Mouse (Mus musculus): ENCODE measurements around the gene Otud7b. TPM values are rescaled to one million over a fixed set of nuclear protein-coding genes. Genes with fewer than 3 reads are reported as not detected.

Otud7b gene
- polyA plus RNA-seq, 1 experiment from 2014 or later = 11.3 TPM

DNA sequence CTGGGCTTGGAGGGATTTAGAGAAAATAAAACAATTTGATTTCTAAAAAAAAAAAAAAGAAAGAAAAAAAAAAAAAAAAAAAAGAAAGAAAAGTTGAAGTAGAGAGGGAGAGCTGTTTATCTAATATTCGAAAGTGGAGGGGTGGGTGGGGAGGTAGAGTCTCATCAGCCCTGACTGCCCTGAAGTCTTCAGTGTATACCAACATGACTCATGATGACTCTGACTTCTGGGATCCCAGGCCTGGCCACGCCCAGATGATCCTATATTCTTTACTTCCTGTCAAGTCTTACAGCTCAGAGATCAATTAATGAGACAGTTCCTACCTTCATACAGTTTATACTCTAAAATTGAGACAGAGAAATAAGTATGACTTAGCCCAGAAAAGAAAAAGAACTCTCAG lies 17.1 kb upstream of the Otud7b start:
- H3K36me3 ChIP-seq = no peaks in the 10 kb centered on the region
- peak overlapping the region; percentile 45; the same call in 1 of the 2 replicates for H3K9ac ChIP-seq
- H3K9me3 ChIP-seq (replicated peaks) = no peaks in the 10 kb centered on the region
- H3K27me3 ChIP-seq = no peaks in the 10 kb centered on the region
- peak overlapping the region; percentile 81 for H3K27ac ChIP-seq
- H3K4me3 ChIP-seq (replicated peaks) = no peak overlapping the region
- 25% methylated on average over 2 of the region's 2 CpGs for WGBS (ENCODE audit: insufficient replicate concordance)
- H3K4me2 ChIP-seq = peak overlapping the region; percentile 40
- DNase-seq (peak; percentile 45), ATAC-seq (ENCODE audit: low read depth) (peak; percentile 91)
- H3K4me1 ChIP-seq (replicated peaks) = peaks cover 29% of the 10 kb centered on the region

DNA sequence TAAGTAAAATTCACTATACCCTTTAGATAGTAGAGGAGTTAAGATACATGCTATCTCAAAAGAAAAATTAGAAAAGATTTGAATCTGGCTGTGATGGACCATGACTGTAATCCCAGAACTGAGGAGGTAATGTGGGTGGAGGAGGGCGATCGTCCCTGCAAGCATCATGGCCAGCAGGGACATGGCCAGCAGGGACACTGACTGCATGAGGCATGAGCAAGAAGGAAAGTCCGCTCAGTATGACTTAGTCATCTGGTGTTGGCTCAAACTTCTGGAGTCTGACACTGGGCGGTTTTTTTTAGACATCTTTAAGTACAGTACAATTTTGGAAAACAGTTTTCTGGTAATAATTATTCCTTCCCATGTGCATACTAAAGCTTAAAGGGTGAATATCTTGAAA lies 16.5 kb upstream of the Otud7b start:
- WGBS (ENCODE audit: insufficient replicate concordance) = 74% methylated on average over 4 of the region's 4 CpGs
- Histone ChIP-seq H3K9me3 (replicated peaks) (no peaks in the 10 kb centered on the region), H3K27me3 (no peaks in the 10 kb centered on the region), H3K36me3 (no peaks in the 10 kb centered on the region), H3K9ac (no peak overlapping the region), H3K4me2 (no peak overlapping the region), H3K4me1 (replicated peaks) (peaks cover 23% of the 10 kb centered on the region), H3K27ac (peak overlapping the region; percentile 20), H3K4me3 (replicated peaks) (no peak overlapping the region)
- DNase-seq = no peak
- no peak; the same call in 1 of the 2 replicates for ATAC-seq (ENCODE audit: low read depth)

DNA sequence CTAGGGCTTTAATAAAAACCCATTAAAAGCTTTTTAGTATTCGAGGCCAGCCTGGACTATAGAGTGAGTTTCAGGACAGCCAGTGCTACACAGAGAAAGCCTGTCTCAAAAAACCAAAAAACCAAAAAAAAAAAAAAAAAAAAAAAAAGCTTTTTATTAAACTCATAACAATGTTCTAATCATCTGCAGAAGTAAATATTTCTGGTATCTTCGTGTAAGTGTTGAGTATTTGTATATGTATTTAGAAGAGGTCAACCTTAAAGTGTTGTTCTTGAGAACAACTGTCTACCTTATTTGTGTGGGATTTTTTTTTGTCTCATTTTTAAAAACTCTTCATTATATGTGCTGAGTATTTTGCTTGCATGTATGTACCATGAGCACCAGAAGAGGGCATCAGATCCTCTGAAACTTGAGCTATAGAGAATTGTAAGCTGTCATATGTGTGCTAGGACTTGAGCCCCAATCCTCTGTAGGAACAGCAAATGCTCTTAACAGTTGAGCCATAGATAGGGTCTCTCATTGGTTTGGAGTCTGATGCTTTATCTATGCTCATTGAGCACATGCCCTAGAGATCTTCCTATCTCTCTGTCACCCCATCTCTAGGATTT lies 14.3 kb upstream of the Otud7b start:
- H3K9me3 ChIP-seq (replicated peaks) = no peaks in the 10 kb centered on the region
- ATAC-seq (ENCODE audit: low read depth) (no peak), DNase-seq (no peak)
- H3K4me3 ChIP-seq (replicated peaks) = no peak overlapping the region
- no peaks in the 10 kb centered on the region for H3K27me3 ChIP-seq
- H3K36me3 ChIP-seq = no peaks in the 10 kb centered on the region
- no peak overlapping the region for H3K27ac ChIP-seq
- H3K4me2 ChIP-seq = no peak overlapping the region
- peaks cover 18% of the 10 kb centered on the region for H3K4me1 ChIP-seq (replicated peaks)
- 33% methylated on average over 2 of the region's 2 CpGs for WGBS (ENCODE audit: insufficient replicate concordance)
- H3K9ac ChIP-seq = no peak overlapping the region

DNA sequence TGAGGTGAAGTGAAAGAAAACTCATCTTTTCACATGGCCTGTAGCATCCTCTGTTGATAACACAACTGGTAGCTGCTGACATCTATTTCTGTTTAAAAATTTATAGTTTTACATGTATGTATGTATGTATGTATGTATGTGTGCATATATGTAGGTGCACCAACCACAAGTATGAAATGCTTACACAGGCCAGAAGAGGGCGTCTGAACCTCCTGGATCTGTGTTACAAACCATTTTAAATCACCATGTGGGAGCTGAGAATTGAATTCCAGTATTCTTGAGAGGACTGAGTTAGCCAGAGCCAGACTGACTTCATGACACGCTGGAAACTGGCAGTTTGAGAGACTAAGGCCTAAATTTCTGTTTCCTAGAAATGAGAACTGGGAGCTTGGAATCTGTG lies 13.2 kb upstream of the Otud7b start:
- no peak overlapping the region for H3K4me2 ChIP-seq
- no peak overlapping the region for H3K27ac ChIP-seq
- 58% methylated on average over 2 of the region's 2 CpGs for WGBS (ENCODE audit: insufficient replicate concordance)

DNA sequence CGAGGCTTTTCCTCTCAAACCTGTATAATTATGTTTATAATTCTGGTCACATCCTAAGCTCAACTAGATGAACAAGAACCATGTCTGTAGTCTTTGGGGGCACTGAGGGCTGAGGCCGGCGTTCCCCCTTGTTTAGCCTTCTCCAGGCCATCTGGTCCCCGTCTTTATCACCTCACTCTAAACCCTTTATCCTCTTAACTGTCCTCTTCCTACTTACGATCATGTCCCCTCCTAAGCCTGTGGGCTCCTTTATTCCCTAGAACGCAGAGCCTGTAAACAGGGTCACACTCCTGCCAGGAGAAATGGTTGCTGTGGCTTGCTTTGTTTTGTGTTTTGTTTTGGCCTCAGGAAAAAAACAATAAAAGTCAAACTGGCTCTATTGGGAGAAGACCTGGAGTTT lies 12.4 kb upstream of the Otud7b start:
- 73% methylated on average over 6 of the region's 6 CpGs for WGBS (ENCODE audit: insufficient replicate concordance)
- Histone ChIP-seq H3K27me3 (no peaks in the 10 kb centered on the region), H3K36me3 (no peaks in the 10 kb centered on the region), H3K4me2 (no peak overlapping the region), H3K9ac (no peak overlapping the region), H3K4me3 (replicated peaks) (no peak overlapping the region), H3K27ac (no peak overlapping the region), H3K4me1 (replicated peaks) (peaks cover 10% of the 10 kb centered on the region), H3K9me3 (replicated peaks) (no peaks in the 10 kb centered on the region)
- no peak for DNase-seq
- ATAC-seq (ENCODE audit: low read depth) = no peak

More for the DNA sequence above, 13.2 kb upstream of the Otud7b start:
- no peak for DNase-seq
- peaks cover 18% of the 10 kb centered on the region for H3K4me1 ChIP-seq (replicated peaks)
- no peak overlapping the region for H3K9ac ChIP-seq
- no peak overlapping the region for H3K4me3 ChIP-seq (replicated peaks)
- no peak for ATAC-seq (ENCODE audit: low read depth)
- H3K36me3 ChIP-seq = no peaks in the 10 kb centered on the region
- no peaks in the 10 kb centered on the region for H3K9me3 ChIP-seq (replicated peaks)
- no peaks in the 10 kb centered on the region for H3K27me3 ChIP-seq

DNA sequence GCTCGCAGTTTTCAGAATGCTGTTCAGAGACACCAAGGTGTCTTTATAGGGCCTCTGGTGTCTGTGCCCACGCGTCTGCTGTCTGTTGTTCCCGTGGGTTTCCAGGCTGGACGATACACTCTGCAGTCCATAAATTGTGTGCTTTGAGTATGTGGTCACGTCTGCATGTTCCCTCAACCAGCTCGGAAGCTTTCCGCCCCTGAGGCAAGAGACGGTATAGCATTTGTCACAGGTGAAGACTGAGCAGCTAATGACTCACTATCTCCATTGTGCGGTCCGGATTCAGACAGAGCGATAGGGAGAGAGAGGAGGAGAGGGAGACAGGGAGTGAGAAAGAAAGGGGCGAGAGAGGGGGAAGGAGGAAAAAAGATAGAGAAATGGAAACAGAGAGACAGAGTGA lies 10.8 kb upstream of the Otud7b start:
- Histone ChIP-seq H3K9me3 (replicated peaks) (no peaks in the 10 kb centered on the region), H3K4me2 (no peak overlapping the region), H3K36me3 (no peaks in the 10 kb centered on the region), H3K4me3 (replicated peaks) (no peak overlapping the region), H3K4me1 (replicated peaks) (peaks cover 3% of the 10 kb centered on the region), H3K27me3 (no peaks in the 10 kb centered on the region), H3K9ac (no peak overlapping the region), H3K27ac (no peak overlapping the region)
- ATAC-seq (ENCODE audit: low read depth) (no peak), DNase-seq (no peak)
- WGBS (ENCODE audit: insufficient replicate concordance) = 66% methylated on average over 13 of the region's 13 CpGs

DNA sequence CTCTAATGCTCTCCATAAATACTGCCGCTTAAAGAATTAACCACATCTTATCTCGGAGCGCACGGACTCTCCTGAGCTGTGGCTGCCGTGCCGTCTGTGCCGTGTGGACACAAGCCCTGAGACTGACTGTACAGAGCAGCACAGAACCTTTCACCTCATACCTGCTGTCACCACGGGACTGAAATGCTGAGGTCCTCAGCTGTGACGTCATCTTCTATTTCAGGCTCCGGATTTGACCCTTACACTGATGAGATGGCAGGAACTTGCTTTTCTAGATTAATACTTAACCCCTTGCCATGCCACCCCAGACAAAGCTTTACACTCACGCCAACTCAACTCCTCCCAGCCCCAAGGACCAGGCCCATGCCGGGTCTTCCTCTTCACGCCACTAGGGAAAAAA lies 10.1 kb upstream of the Otud7b start:
- 0 out of 2 replicates have a peak overlapping the region, but pooled peaks have one; percentile 14 for H3K4me2 ChIP-seq

DNA sequence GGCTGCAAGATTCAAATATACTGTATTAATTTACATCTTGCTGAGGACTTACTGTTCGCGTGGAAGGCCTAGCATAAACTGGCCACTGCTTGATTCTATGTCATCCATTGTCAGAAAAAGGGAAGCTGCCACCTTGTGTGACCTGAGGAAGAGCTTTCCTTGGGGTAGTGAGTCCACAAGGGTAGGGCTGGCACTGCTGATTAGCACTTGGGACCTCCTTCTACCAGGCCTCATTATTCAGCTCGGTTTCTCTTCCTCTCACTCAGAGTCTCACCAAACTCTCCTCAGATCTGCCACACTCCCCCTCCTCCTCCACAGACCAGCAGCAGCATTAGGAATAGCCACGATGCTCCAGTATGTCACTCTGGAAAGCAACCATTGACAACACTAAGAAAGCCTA lies 6.2 kb upstream of the Otud7b start:
- no peaks in the 10 kb centered on the region for H3K27me3 ChIP-seq
- no peaks in the 10 kb centered on the region for H3K36me3 ChIP-seq
- WGBS (ENCODE audit: insufficient replicate concordance) = 45% methylated on average over 4 of the region's 4 CpGs
- H3K4me3 ChIP-seq (replicated peaks) = no peak overlapping the region
- no peak for DNase-seq
- H3K4me2 ChIP-seq = no peak overlapping the region
- no peaks in the 10 kb centered on the region for H3K9me3 ChIP-seq (replicated peaks)
- H3K27ac ChIP-seq = no peak overlapping the region
- no peak overlapping the region for H3K9ac ChIP-seq
- ATAC-seq (ENCODE audit: low read depth) = no peak
- H3K4me1 ChIP-seq (replicated peaks) = peaks cover 14% of the 10 kb centered on the region

More for the DNA sequence above, 10.1 kb upstream of the Otud7b start:
- DNase-seq (no peak), ATAC-seq (ENCODE audit: low read depth) (peak; percentile 62)
- 61% methylated on average over 13 of the region's 13 CpGs for WGBS (ENCODE audit: insufficient replicate concordance)
- Histone ChIP-seq H3K9me3 (replicated peaks) (no peaks in the 10 kb centered on the region), H3K36me3 (no peaks in the 10 kb centered on the region), H3K27me3 (no peaks in the 10 kb centered on the region), H3K9ac (no peak overlapping the region), H3K4me1 (replicated peaks) (0 out of 2 replicates have a peak, but pooled peaks cover 2% of the 10 kb centered on the region), H3K4me3 (replicated peaks) (no peak overlapping the region), H3K27ac (no peak overlapping the region)

DNA sequence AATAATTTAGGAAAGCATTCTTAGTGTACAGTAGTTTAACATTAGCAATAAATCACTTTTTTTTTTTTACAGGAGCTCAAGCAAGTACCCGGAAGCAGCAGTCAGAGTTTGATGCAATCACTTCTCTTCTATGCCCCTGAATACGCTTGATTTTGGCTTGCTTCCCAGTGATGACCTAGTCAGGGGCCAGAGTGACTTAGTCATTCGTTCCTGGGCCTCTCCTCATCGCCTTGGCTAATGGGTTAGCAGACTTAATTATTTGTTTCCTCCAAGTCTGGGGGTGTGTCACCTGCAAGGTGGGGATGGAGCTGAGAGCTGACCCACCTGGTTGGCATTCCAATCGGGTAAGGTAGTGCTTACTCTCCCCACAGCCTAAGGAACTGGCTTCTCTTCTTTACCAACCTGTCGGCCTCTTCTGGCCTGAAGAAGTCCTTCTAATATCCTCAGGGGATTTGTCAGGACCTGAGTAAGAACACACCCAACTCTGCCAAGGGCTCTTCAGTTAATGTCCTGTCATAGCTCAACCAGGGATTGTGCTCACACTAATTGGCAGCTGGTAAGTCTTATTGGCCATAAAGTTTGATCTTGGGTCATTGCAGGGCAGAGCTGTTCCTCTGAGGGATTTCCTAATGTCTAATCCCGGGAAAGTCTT lies 5.6 kb upstream of the Otud7b start:
- H3K4me1 ChIP-seq (replicated peaks) = peaks cover 20% of the 10 kb centered on the region
- no peak for ATAC-seq (ENCODE audit: low read depth)
- no peak overlapping the region for H3K4me3 ChIP-seq (replicated peaks)

DNA sequence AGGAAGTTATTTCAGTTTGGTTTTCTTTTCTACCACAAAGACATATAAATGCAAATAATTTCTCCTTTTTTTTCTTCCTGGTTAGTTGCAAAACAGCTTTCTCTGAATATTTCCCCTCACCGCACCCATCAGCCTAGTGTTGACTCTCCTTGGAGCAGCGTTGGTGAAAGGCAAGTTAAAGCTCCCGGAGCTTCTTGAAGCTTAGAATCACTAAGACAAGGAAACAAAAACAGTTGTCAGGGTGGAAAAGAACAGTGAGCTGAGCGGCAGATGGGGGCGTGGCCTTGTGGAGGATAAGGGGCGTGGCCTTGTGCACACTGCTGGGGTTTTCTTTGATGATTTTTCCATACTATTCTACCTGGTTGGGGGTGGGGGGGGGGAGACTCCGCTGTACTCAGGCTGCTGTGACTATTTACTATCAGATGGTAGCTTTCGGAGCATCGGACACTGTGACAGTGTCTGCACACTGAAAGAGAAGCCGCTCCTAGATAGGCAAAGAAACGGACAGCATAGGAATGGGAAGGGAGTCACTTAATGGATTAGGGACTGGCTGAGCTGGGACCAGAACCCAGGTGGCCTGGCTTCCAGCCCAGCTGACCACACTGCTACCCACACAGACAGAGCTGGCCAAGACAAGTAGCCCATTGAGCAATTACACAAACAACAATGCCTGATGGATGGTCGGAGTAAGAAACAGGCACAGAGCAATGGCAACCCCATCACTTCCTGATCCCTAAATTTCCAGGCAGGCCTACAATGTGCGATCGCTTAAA lies 2.0 kb upstream of the Otud7b start:
- H3K9ac ChIP-seq = peak overlapping the region; percentile 53; the same call in 1 of the 2 replicates
- H3K27me3 ChIP-seq = no peaks in the 10 kb centered on the region
- H3K27ac ChIP-seq = no peak overlapping the region
- no peaks in the 10 kb centered on the region for H3K9me3 ChIP-seq (replicated peaks)
- H3K4me1 ChIP-seq (replicated peaks) = peaks cover 43% of the 10 kb centered on the region
- H3K4me3 ChIP-seq (replicated peaks) = peak overlapping the region; percentile 33
- no peak for ATAC-seq (ENCODE audit: low read depth)
- no peaks in the 10 kb centered on the region for H3K36me3 ChIP-seq
- DNase-seq = peak; percentile 66
- H3K4me2 ChIP-seq = peak overlapping the region; percentile 63
- 26% methylated on average over 14 of the region's 14 CpGs for WGBS (ENCODE audit: insufficient replicate concordance)

More for the DNA sequence above, 5.6 kb upstream of the Otud7b start:
- H3K36me3 ChIP-seq = no peaks in the 10 kb centered on the region
- no peaks in the 10 kb centered on the region for H3K27me3 ChIP-seq
- H3K27ac ChIP-seq = no peak overlapping the region
- no peaks in the 10 kb centered on the region for H3K9me3 ChIP-seq (replicated peaks)
- no peak overlapping the region for H3K4me2 ChIP-seq
- no peak overlapping the region for H3K9ac ChIP-seq
- DNase-seq = no peak
- WGBS (ENCODE audit: insufficient replicate concordance) = 53% methylated on average over 7 of the region's 7 CpGs

DNA sequence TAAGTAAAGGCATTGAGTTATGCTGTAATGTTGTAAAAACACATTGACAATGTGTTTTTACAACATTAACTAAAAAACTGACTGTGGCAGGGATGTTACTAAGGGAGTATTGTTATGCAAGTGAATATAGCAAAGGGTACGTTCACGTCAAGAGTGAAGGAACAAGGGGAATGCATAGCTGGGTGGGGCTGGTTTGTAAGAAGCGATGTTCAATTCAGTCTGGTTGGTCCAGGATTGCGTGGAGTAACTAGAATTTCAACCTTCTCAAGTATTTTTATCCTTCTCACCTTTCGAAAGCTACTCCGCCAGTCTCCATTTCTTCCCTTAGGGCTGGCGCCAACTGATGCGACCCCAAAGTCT lies 446 bp upstream of the Otud7b start:
- ATAC-seq (ENCODE audit: low read depth) = peak; percentile 17

More for the DNA sequence above, 446 bp upstream of the Otud7b start:
- H3K4me3 ChIP-seq (replicated peaks) = peak overlapping the region; percentile 90
- H3K9me3 ChIP-seq (replicated peaks) = no peaks in the 10 kb centered on the region
- H3K27ac ChIP-seq = peak overlapping the region; percentile 92
- H3K4me2 ChIP-seq = peak overlapping the region; percentile 92
- H3K9ac ChIP-seq = peak overlapping the region; percentile 97
- 0 out of 2 replicates have a peak, but pooled peaks cover 3% of the 10 kb centered on the region for H3K36me3 ChIP-seq
- no peak for DNase-seq
- H3K27me3 ChIP-seq = no peaks in the 10 kb centered on the region
- 8% methylated on average over 8 of the region's 8 CpGs for WGBS (ENCODE audit: insufficient replicate concordance)
- H3K4me1 ChIP-seq (replicated peaks) = peaks cover 49% of the 10 kb centered on the region
